Mouse (Mus musculus) lung, postnatal 0 days (tissue): ENCODE data around the gene Gm49366.

Source experiments
- CTCF ChIP-seq: IDR thresholded peaks from 2 replicates; pipeline ENCODE4 v1.5.1; 2016; ENCODE audit warnings: antibody characterized with exemption, mild to moderate bottlenecking
- EP300 ChIP-seq: IDR thresholded peaks from 2 replicates; pipeline ENCODE4 v1.6.1; 2016; ENCODE audit warnings: antibody characterized with exemption, mild to moderate bottlenecking, control low read depth

DNA sequence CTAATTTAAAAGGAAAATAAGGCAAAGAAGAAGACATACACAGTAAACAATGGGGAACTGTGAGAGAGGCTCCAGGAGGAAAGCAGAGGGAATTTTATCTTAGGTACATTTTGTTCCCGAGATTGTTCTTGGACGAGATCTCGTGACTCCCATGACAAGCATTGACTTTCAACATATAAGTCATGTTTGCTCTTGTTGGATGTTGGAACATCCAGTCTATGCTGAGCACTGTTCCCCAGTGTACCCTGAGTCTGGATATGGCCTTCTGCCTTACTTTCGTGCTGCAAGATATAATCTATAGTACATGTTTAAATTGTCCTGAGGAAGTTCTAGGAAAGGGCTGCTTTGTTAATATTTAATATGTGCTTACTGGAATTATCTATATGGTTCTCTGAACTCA, 45.8 kb downstream of the Gm49366 start:
- TF ChIP-seq CTCF (no peak), EP300 (no peak)
